Mouse (Mus musculus) neutrophil, adult 5-6 weeks (primary cell): ENCODE measurements at regions not wholly inside any gene's neighbourhood (a gene's known extent, or its start where the extent isn't known, plus 50 kb on each side); places are given as distances from the start of the nearest gene placed in this dataset.

Source experiments
- ATAC-seq: fragments of 151-379, 151-347 bp; 2 replicates; pipeline ENCODE4 v1.8.0; 2017; ENCODE audit warnings: mild to moderate bottlenecking, moderate TSS enrichment; ENCODE audit not compliant: insufficient number of reproducible peaks, poor library complexity, low FRiP score, severe bottlenecking; ENCODE audit errors: extremely low read depth

GRCm38 (mm10) chr9:83326437-83327086 lies 114.4 kb downstream of the Lca5 start:
- ATAC-seq: no peak

GRCm38 (mm10) chr9:83325910-83326309 lies 115.0 kb downstream of the Lca5 start:
- ATAC-seq: no peak

GRCm38 (mm10) chr9:83324336-83324735 lies 116.6 kb downstream of the Lca5 start:
- no peak for ATAC-seq

- ATAC-seq: no peak
These were observed 117.8 kb downstream of the Lca5 start for GRCm38 (mm10) chr9:83322991-83323583.

- ATAC-seq: no peak
These were observed 119.1 kb downstream of the Lca5 start for GRCm38 (mm10) chr9:83321793-83322192.

- ATAC-seq: no peak
These were observed 120.1 kb downstream of the Lca5 start for GRCm38 (mm10) chr9:83320834-83321233.

- ATAC-seq: no peak
These were observed 124.1 kb downstream of the Lca5 start for GRCm38 (mm10) chr9:83316818-83317162.

GRCm38 (mm10) chr9:83315941-83316817 lies 124.7 kb downstream of the Lca5 start:
- no peak for ATAC-seq

GRCm38 (mm10) chr9:83308771-83309170 lies 132.2 kb downstream of the Lca5 start:
- ATAC-seq: no peak

- no peak for ATAC-seq
These were observed 132.8 kb downstream of the Lca5 start for GRCm38 (mm10) chr9:83308092-83308491.

- no peak for ATAC-seq
These were observed 133.5 kb downstream of the Lca5 start for GRCm38 (mm10) chr9:83307349-83307938.

- no peak for ATAC-seq
These were observed 136.0 kb downstream of the Lca5 start for GRCm38 (mm10) chr9:83304925-83305324.

- no peak for ATAC-seq
These were observed 140.4 kb downstream of the Lca5 start for GRCm38 (mm10) chr9:83300500-83300899.

GRCm38 (mm10) chr9:83300044-83300443 lies 140.9 kb downstream of the Lca5 start:
- no peak for ATAC-seq

GRCm38 (mm10) chr9:83299623-83300022 lies 141.3 kb downstream of the Lca5 start:
- no peak for ATAC-seq

- no peak for ATAC-seq
These were observed 145.5 kb downstream of the Lca5 start for GRCm38 (mm10) chr9:83295453-83295852.

GRCm38 (mm10) chr9:83294441-83294840 lies 146.5 kb downstream of the Lca5 start:
- ATAC-seq: no peak

GRCm38 (mm10) chr9:83284097-83284496 lies 137.6 kb upstream of the Hmgn3 start:
- no peak for ATAC-seq

GRCm38 (mm10) chr9:83283662-83284061 lies 137.2 kb upstream of the Hmgn3 start:
- no peak for ATAC-seq

- no peak for ATAC-seq
These were observed 136.8 kb upstream of the Hmgn3 start for GRCm38 (mm10) chr9:83283249-83283648.
